Mouse (Mus musculus) small intestine, adult 2 months (tissue): ENCODE data around the gene Eri3. TPM values are rescaled to one million over a fixed set of nuclear protein-coding genes. Genes with fewer than 3 reads are reported as not detected.
A peak's percentile ranks its signal among the peaks of the same experiment; 100 is the strongest.

ENCODE experiments used
- H3K27ac ChIP-seq: fragments of 200-500 bp; 2 replicates; pipeline ENCODE4 v1.5.1; 2012; ENCODE audit warnings: low read depth, low read length, control low read depth, inconsistent platforms; ENCODE audit not compliant: insufficient read depth
- H3K27me3 ChIP-seq: fragments of 200-500 bp; 2 replicates; pipeline ENCODE4 v1.6.1; 2012; ENCODE audit warnings: mild to moderate bottlenecking, moderate library complexity, low read length, inconsistent platforms; ENCODE audit not compliant: control insufficient read depth, insufficient read depth
- H3K36me3 ChIP-seq: fragments of 200-500 bp; 2 replicates; pipeline ENCODE4 v1.6.1; 2012; ENCODE audit warnings: mild to moderate bottlenecking, low read length, control low read depth, inconsistent platforms; ENCODE audit not compliant: control insufficient read depth, insufficient read depth
- H3K4me1 ChIP-seq: fragments of 200-500 bp; 2 replicates; pipeline ENCODE4 v1.6.1; 2012; ENCODE audit warnings: low read length, inconsistent platforms, mixed read lengths; ENCODE audit not compliant: control insufficient read depth, insufficient read depth, insufficient read length
- H3K4me3 ChIP-seq: fragments of 200-500 bp; 2 replicates; pipeline ENCODE4 v1.5.1; 2012; ENCODE audit warnings: low read depth, mild to moderate bottlenecking, control low read depth, inconsistent platforms, low read length, moderate library complexity
- CTCF ChIP-seq: fragments of 200-500 bp; IDR thresholded peaks from 2 replicates; pipeline ENCODE4 v1.5.1; 2012; ENCODE audit warnings: low read depth, mild to moderate bottlenecking, control low read depth, inconsistent platforms, low read length, moderate library complexity, mixed read lengths; ENCODE audit not compliant: insufficient replicate concordance, insufficient read length; ENCODE audit errors: extremely low read depth
- POLR2A ChIP-seq: fragments of 200-500 bp; IDR thresholded peaks from 2 replicates; pipeline ENCODE4 v1.6.1; 2012; ENCODE audit warnings: low read depth, mild to moderate bottlenecking, control low read depth, inconsistent platforms, low read length, moderate library complexity
- WGBS: fragments of 180-500 bp; shearing (Covaris S2); methylation state at CpG from one replicate; pipeline ENCODE4 v1.1.7; 2018; 5-methylcytosine and 5-hydroxymethylcytosine counted together
- polyA plus RNA-seq: library from polyadenylated mRNA; depleted of rRNA; stranded (reverse); fragments of >200 nt; gene quantifications from 2 replicates; pipeline ENCODE4 v1.2.3, GENCODE M21; 2012

Eri3 gene
- polyA plus RNA-seq, 1 experiment: 59.2 TPM

DNA sequence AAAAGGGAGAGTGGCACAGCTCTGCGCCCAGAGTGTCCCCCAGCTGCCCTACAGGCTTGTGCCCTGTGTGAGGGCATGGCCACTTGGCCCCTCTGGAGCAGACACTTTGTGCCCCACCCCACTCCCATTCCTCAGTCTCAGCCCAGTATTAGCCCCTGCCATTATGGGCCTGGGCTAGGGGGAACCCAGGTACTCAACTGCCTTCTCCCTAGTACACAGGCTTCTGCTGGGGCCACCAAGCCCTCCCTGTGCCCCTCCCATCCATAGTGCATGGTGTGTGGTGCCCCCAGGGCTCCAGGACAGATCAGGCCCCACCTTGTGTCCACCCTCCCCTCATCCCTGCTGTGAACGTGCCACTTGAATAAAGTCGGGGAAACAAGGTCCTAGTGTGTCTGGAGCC is 123.7 kb downstream of the Eri3 start:
- no peak overlapping the region for H3K27ac ChIP-seq
- H3K27me3 ChIP-seq: no peaks in the 10 kb centered on the region
- peaks cover 37% of the 10 kb centered on the region for H3K36me3 ChIP-seq
- no peaks in the 10 kb centered on the region for H3K4me1 ChIP-seq
- no peak overlapping the region for H3K4me3 ChIP-seq
- TF ChIP-seq POLR2A (no peak), CTCF (no peak)
- WGBS: 81% methylated on average over 3 of the region's 3 CpGs

DNA sequence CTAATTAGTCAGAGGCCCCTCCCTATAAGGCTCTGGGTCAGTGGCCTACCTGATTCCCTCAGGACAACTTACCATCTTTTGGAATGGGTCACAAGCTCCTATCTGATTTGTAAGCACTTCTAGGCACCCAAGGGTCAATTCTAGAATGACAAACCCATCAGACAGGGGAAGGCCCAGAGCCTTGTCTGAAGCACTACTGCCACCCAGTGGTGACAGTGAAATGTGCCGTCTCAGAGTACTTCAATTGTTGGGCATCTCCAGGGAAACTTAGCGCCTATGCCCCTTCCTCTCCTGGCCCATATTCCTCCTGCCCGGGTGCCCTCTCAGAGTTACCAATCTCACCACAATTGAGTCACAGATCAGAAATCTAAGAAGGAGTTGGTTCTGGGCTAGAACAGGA is 126.7 kb downstream of the Eri3 start:
- 15% methylated on average over 3 of the region's 3 CpGs for WGBS
- H3K27ac ChIP-seq: no peak overlapping the region
- H3K4me1 ChIP-seq: no peaks in the 10 kb centered on the region
- H3K4me3 ChIP-seq: no peak overlapping the region
- peaks cover 42% of the 10 kb centered on the region for H3K36me3 ChIP-seq
- H3K27me3 ChIP-seq: no peaks in the 10 kb centered on the region
- TF ChIP-seq POLR2A (no peak), CTCF (peak; percentile 93; the same call in 1 of the 2 replicates)

DNA sequence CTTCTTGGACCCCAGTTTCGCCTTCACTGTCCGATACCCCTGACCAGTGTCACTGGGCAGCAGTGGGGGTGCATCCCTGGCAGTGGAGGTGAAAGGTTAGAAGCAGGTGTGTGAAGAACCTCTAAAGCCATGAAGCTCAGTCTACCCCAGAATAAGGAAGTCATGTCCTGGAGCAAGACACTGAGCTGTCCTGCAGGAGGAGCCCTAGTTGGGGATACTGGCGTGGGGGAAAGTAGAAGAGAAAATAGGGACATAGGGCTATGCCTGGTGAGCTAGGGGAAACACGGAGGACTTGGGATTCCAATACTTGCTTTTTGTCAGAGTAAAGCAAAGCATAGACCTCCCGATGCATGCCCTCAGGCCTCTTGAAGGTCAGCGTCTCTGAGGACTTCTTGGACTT is 130.8 kb downstream of the Eri3 start:
- Histone ChIP-seq H3K27ac (no peak overlapping the region), H3K4me1 (no peaks in the 10 kb centered on the region), H3K36me3 (peaks cover 16% of the 10 kb centered on the region), H3K27me3 (no peaks in the 10 kb centered on the region), H3K4me3 (peak overlapping the region; percentile 94)
- TF ChIP-seq CTCF (peak; percentile 23; the same call in 1 of the 2 replicates), POLR2A (no peak)
- 57% methylated on average over 6 of the region's 6 CpGs for WGBS

GRCm38 (mm10) chr4:117681931-117682461 is 131.8 kb downstream of the Eri3 start, which contains the start of gene Dmap1:
TSS of gene Dmap1 (minus strand) at chr4:117682273.
- H3K4me1 ChIP-seq: no peaks in the 10 kb centered on the region
- WGBS: under 1% methylated on average over 33 of the region's 33 CpGs
- H3K27ac ChIP-seq: peak within 1 kb of the TSS; percentile 7; the same call in 1 of the 2 replicates
- TF ChIP-seq POLR2A: peak; percentile 55
- no peak for TF ChIP-seq CTCF
- no peaks in the 10 kb centered on the region for H3K27me3 ChIP-seq
- peak within 1 kb of the TSS; percentile 94 for H3K4me3 ChIP-seq
- peaks cover 10% of the 10 kb centered on the region for H3K36me3 ChIP-seq

DNA sequence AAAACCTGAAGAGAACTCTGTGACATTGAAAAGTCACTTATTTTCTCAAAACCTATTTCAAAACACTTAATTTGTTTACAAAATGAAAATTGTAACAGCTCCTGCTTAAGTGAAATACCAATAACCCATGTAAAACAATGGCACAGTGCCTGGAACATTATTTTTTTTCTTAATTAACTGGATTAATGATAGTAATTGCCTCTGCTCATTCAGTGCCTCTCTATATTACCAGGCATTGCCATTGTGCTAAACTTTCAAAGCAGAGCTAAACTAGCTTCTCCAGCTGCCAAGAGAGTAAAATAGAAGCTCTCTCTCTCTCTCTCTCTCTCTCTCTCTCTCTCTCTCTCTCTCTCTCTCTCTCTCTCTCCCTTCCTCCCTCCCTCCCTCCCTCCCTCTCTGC is 132.3 kb downstream of the Eri3 start:
- TF ChIP-seq CTCF (no peak), POLR2A (no peak)
- Histone ChIP-seq H3K4me3 (peak overlapping the region; percentile 94), H3K36me3 (peaks cover 10% of the 10 kb centered on the region), H3K27me3 (no peaks in the 10 kb centered on the region), H3K4me1 (no peaks in the 10 kb centered on the region), H3K27ac (no peak overlapping the region)

GRCm38 (mm10) chr4:117683048-117683768 is 133.0 kb downstream of the Eri3 start:
- Histone ChIP-seq H3K27ac (no peak overlapping the region), H3K4me1 (no peaks in the 10 kb centered on the region), H3K4me3 (no peak overlapping the region), H3K27me3 (no peaks in the 10 kb centered on the region), H3K36me3 (peaks cover 9% of the 10 kb centered on the region)
- TF ChIP-seq CTCF: no peak
- no peak for TF ChIP-seq POLR2A
- 56% methylated on average over 6 of the region's 6 CpGs for WGBS

- Histone ChIP-seq H3K27ac (no peak overlapping the region), H3K27me3 (no peaks in the 10 kb centered on the region), H3K4me3 (no peak overlapping the region), H3K36me3 (no peaks in the 10 kb centered on the region), H3K4me1 (no peaks in the 10 kb centered on the region)
- TF ChIP-seq POLR2A (no peak), CTCF (no peak)
- WGBS: 80% methylated on average over 4 of the region's 4 CpGs
Observed at GRCm38 (mm10) chr4:117686354-117686753, 136.2 kb downstream of the Eri3 start.

DNA sequence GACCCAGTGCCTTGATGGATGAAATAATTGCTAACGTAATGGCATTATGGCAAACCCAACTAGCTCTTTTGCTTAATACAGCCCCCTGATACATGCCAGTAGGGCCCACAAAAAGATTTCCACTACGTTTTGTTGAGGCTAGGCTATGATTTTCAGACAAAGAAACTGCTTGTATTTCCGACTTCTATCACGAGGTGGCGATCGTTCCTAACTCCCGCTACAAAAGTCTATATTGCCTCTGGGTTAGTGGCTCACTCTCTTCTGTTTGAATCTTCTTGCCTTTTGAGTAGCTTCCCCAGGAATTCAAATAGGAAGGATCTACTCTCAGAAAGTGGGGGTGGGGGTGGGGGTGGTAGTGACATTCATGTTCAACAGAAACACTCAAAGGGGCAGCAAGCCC is 155.2 kb downstream of the Eri3 start:
- TF ChIP-seq CTCF (no peak), POLR2A (no peak)
- H3K4me3 ChIP-seq: no peak overlapping the region
- WGBS: 3% methylated on average over 7 of the region's 7 CpGs
- H3K36me3 ChIP-seq: no peaks in the 10 kb centered on the region
- no peaks in the 10 kb centered on the region for H3K27me3 ChIP-seq
- peaks cover 10% of the 10 kb centered on the region for H3K4me1 ChIP-seq
- no peak overlapping the region for H3K27ac ChIP-seq
